Mouse (Mus musculus) left cerebral cortex, postnatal 36 days (tissue): Measurements from ENCODE around the gene Rsf1. TPM values are rescaled to one million over a fixed set of nuclear protein-coding genes. Genes with fewer than 3 reads are reported as not detected.
A peak's percentile ranks its signal among the peaks of the same experiment; 100 is the strongest.

Experiments
- DNase-seq, 2 experiments: peaks; one replicate each; pipeline ENCODE4 v3.0.0; 2021 to 2022; ENCODE audit warnings: low spot score in 2 of 2, mixed read lengths in 1 of 2
- intact Hi-C: fragments of 180-260 bp; cut with DNase I; formaldehyde crosslinking; loops from one replicate; pipeline ENCODE4 v1.15.1; 2025
- total RNA-seq, 2 experiments: library from RNA; stranded (reverse); gene quantifications; 2 replicates each; pipeline ENCODE4 v1.2.3; 2021

Gene Rsf1
- total RNA-seq, 2 experiments from 2014 or later: 40.6 to 50.6 TPM

- no peak for DNase-seq
- intact Hi-C loops: no loop called here
Observed at GRCm38 (mm10) chr7:97717326-97717725, 137.6 kb downstream of the Rsf1 start.

- intact Hi-C loops: no loop called here
- DNase-seq: no peak
Observed at GRCm38 (mm10) chr7:97719078-97719477, 139.4 kb downstream of the Rsf1 start.

- DNase-seq: no peak
- intact Hi-C loops: no loop called here
Observed at GRCm38 (mm10) chr7:97720109-97720508, 140.4 kb downstream of the Rsf1 start.

- no peak for DNase-seq
- intact Hi-C loops: no loop called here
Observed at GRCm38 (mm10) chr7:97722278-97722918, 142.7 kb downstream of the Rsf1 start.

- intact Hi-C loops: no loop called here
- DNase-seq: no peak
Observed at GRCm38 (mm10) chr7:97723646-97724538, 144.2 kb downstream of the Rsf1 start.

GRCm38 (mm10) chr7:97725401-97725800, 145.7 kb downstream of the Rsf1 start:
- DNase-seq: no peak
- intact Hi-C loops: no loop called here

- no peak for DNase-seq
- intact Hi-C loops: no loop called here
Observed at GRCm38 (mm10) chr7:97726080-97726479, 146.4 kb downstream of the Rsf1 start.

- no peak for DNase-seq
- intact Hi-C loops: no loop called here
Observed at GRCm38 (mm10) chr7:97726778-97727177, 147.1 kb downstream of the Rsf1 start.

GRCm38 (mm10) chr7:97728666-97729614, 149.3 kb downstream of the Rsf1 start:
- DNase-seq: no peak
- intact Hi-C loops: no loop called here

- intact Hi-C loops: no loop called here
- no peak for DNase-seq
Observed at GRCm38 (mm10) chr7:97730427-97730826, 150.7 kb downstream of the Rsf1 start.

GRCm38 (mm10) chr7:97733606-97734005, 153.9 kb downstream of the Rsf1 start:
- intact Hi-C loops: no loop called here
- DNase-seq: no peak

- intact Hi-C loops: no loop called here
- DNase-seq: no peak
Observed at GRCm38 (mm10) chr7:97735021-97735420, 155.3 kb downstream of the Rsf1 start.

- intact Hi-C loops: no loop called here
- DNase-seq: no peak
Observed at GRCm38 (mm10) chr7:97735886-97736420, 156.3 kb downstream of the Rsf1 start.

GRCm38 (mm10) chr7:97737256-97737637, 157.6 kb downstream of the Rsf1 start:
- DNase-seq: no peak
- intact Hi-C loops: no loop called here

GRCm38 (mm10) chr7:97737638-97738456, 158.2 kb downstream of the Rsf1 start, which contains the start of gene Aqp11:
Gene Aqp11, minus strand, starts transcription at chr7:97738289.
- intact Hi-C loops: no loop called here
- DNase-seq: peak; percentile 81 to 85

- intact Hi-C loops: loop anchor here (10.0 kb wide), 1 partner anchor 354 kb away; no protein-coding TSS in a partner anchor
- no peak for DNase-seq
Observed at GRCm38 (mm10) chr7:97740948-97741347, 161.3 kb downstream of the Rsf1 start.

GRCm38 (mm10) chr7:97741756-97742291, 162.1 kb downstream of the Rsf1 start:
- intact Hi-C loops: loop anchor here (10.0 kb wide), 1 partner anchor 353 kb away; no protein-coding TSS in a partner anchor
- no peak for DNase-seq
